ENCODE assay signal across 7 mouse cellular contexts in genomic region chr2:48814223-48815038, GRCm38 (mm10). TPM values are rescaled to one million over a fixed set of nuclear protein-coding genes. Genes with fewer than 3 reads are reported as not detected.
DNase-seq lines count a peak whose midpoint lies in the region; ATAC-seq and TF ChIP-seq lines count a peak whose summit lies in the region.

No protein-coding gene starts in this region.

- peak overlapping the region; percentile 92 for H3K9ac ChIP-seq in intestine, embryonic 16.5 days (ENCODE audit: low read depth, low read length)
- H3K9ac ChIP-seq in limb, embryonic 12.5 days (replicated peaks): peak overlapping the region; percentile 90
- peak overlapping the region; percentile 93 for H3K9ac ChIP-seq in midbrain, embryonic 12.5 days (replicated peaks)

- peak overlapping the region; percentile 97 for H3K27ac ChIP-seq in intestine, embryonic 16.5 days (ENCODE audit: low read length)
- H3K27ac ChIP-seq in limb, embryonic 12.5 days: peak overlapping the region; percentile 97
- peak overlapping the region; percentile 98 for H3K27ac ChIP-seq in midbrain, embryonic 12.5 days (replicated peaks)
- peak overlapping the region; percentile 83 for H3K27ac ChIP-seq in spleen, adult 2 months (ENCODE audit: insufficient read depth, low read length)

- WGBS in intestine, embryonic 16.5 days: under 1% methylated on average over 76 of the region's 76 CpGs
- WGBS in limb, embryonic 12.5 days: under 1% methylated on average over 71 of the region's 76 CpGs
- under 1% methylated on average over 70 of the region's 76 CpGs for WGBS in midbrain, embryonic 12.5 days
- WGBS in spleen, adult 2 months: under 1% methylated on average over 75 of the region's 76 CpGs

- no peaks in the 10 kb centered on the region for H3K9me3 ChIP-seq in intestine, embryonic 16.5 days (ENCODE audit: control insufficient read depth, low read length)
- no peaks in the 10 kb centered on the region for H3K9me3 ChIP-seq in limb, embryonic 12.5 days
- no peaks in the 10 kb centered on the region for H3K9me3 ChIP-seq in midbrain, embryonic 12.5 days

- no peaks in the 10 kb centered on the region for H3K4me1 ChIP-seq in intestine, embryonic 16.5 days (ENCODE audit: control insufficient read depth, insufficient read depth, low read length)
- peaks cover 14% of the 10 kb centered on the region for H3K4me1 ChIP-seq in limb, embryonic 12.5 days (replicated peaks)
- H3K4me1 ChIP-seq in midbrain, embryonic 12.5 days: peaks cover 12% of the 10 kb centered on the region
- no peaks in the 10 kb centered on the region; the same call in 1 of the 2 replicates for H3K4me1 ChIP-seq in spleen, adult 2 months (ENCODE audit: control insufficient read depth, insufficient read depth, insufficient read length)

- DNase-seq in adrenal gland, adult 8-10 months: peak; percentile 28
- peak; percentile 46 for DNase-seq in embryo, embryonic 10 days (ENCODE audit: low spot score)
- DNase-seq in gastrocnemius, postnatal 36 days: peak; percentile 17 to 36
- peak in 1 of 2 experiments; percentile 14 for DNase-seq in spleen, adult 2 months (ENCODE audit: low read depth in 1 of 2, low spot score in 2 of 2)

- peak overlapping the region; percentile 72 for H3K4me2 ChIP-seq in intestine, embryonic 16.5 days (ENCODE audit: low read depth, low read length)
- H3K4me2 ChIP-seq in limb, embryonic 12.5 days: peak overlapping the region; percentile 75
- H3K4me2 ChIP-seq in midbrain, embryonic 12.5 days (replicated peaks): peak overlapping the region; percentile 73

- H3K4me3 ChIP-seq in intestine, embryonic 16.5 days (ENCODE audit: low read length): peak overlapping the region; percentile 86
- peak overlapping the region; percentile 82 for H3K4me3 ChIP-seq in limb, embryonic 12.5 days (replicated peaks)
- H3K4me3 ChIP-seq in midbrain, embryonic 12.5 days: peak overlapping the region; percentile 85
- H3K4me3 ChIP-seq in spleen, adult 2 months (ENCODE audit: extremely low read depth, insufficient read depth, insufficient read length): peak overlapping the region; percentile 99

- no peak for TF ChIP-seq POLR2A in spleen, adult 2 months (IDR thresholded peaks at IDR 0.05; ENCODE audit: low read depth, low read length)

- TF ChIP-seq CTCF in spleen, adult 2 months (IDR thresholded peaks at IDR 0.05; ENCODE audit: extremely low read depth, insufficient read depth, insufficient read length, insufficient replicate concordance): no peak

- H3K36me3 ChIP-seq in intestine, embryonic 16.5 days (ENCODE audit: control insufficient read depth, insufficient read depth, low read length): no peaks in the 10 kb centered on the region
- H3K36me3 ChIP-seq in limb, embryonic 12.5 days: no peaks in the 10 kb centered on the region
- H3K36me3 ChIP-seq in midbrain, embryonic 12.5 days: no peaks in the 10 kb centered on the region
- no peaks in the 10 kb centered on the region for H3K36me3 ChIP-seq in spleen, adult 2 months (ENCODE audit: control insufficient read depth, insufficient read depth, low read length)

- intact Hi-C loops in gastrocnemius, postnatal 36 days (cut with DNase I): loop anchor here (5.0 to 10.0 kb wide), 4 partner anchors 260 to 812 kb away; no protein-coding TSS in a partner anchor

- no peaks in the 10 kb centered on the region for H3K27me3 ChIP-seq in intestine, embryonic 16.5 days (replicated peaks; ENCODE audit: control insufficient read depth, insufficient read depth, low read length)
- no peaks in the 10 kb centered on the region for H3K27me3 ChIP-seq in limb, embryonic 12.5 days
- no peaks in the 10 kb centered on the region for H3K27me3 ChIP-seq in midbrain, embryonic 12.5 days
- H3K27me3 ChIP-seq in spleen, adult 2 months (ENCODE audit: control insufficient read depth, insufficient read depth, low read length): peaks cover 10% of the 10 kb centered on the region

- ATAC-seq in intestine, embryonic 16.5 days: peak; percentile 74; the same call in 1 of the 2 replicates
- ATAC-seq in limb, embryonic 12.5 days (ENCODE audit: insufficient number of reproducible peaks, insufficient read depth, low FRiP score, low TSS enrichment, low read depth): no peak
- no peak; the same call in 1 of the 2 replicates for ATAC-seq in midbrain, embryonic 12.5 days (ENCODE audit: low FRiP score, low read depth)

RNA-seq across cellular contexts. Expression of gene Acvr2a, which starts 0.5 kb away (rescaled TPM):
- total RNA-seq in adrenal gland, adult 8-10 months (2022): 10 to 100 TPM; 16.6 to 18.5 (median 17.7) TPM
- total RNA-seq in gastrocnemius, postnatal 36 days (2021): 10 to 100 TPM; 17.1 to 18.7 TPM
- polyA plus RNA-seq in intestine, embryonic 16.5 days (2015; fragmentation: Nextera tagmentation; extraction: Ambion mirVana): 10.9 and 12.9 TPM in 2 replicates
- polyA plus RNA-seq in limb, embryonic 12.5 days (2016; fragmentation: Nextera tagmentation; extraction: Ambion mirVana): 26.2 and 28.1 TPM in 2 replicates
- polyA plus RNA-seq in midbrain, embryonic 12.5 days (2016; fragmentation: Nextera tagmentation; extraction: Ambion mirVana): 37.0 and 40.7 TPM in 2 replicates
- polyA plus RNA-seq in spleen, adult 2 months (2012; rRNA removed): 0.62 and 0.75 TPM in 2 replicates
